Mouse (Mus musculus) erythroblast, embryonic 14.5 days (primary cell): Measurements from ENCODE around the gene Syt5.

Source experiments
- GATA1 ChIP-seq: IDR thresholded peaks from 2 replicates; pipeline ENCODE4 v1.6.1; 2012; ENCODE audit warnings: low read length, inconsistent platforms, mixed read lengths
- TAL1 ChIP-seq: IDR thresholded peaks from 3 replicates; pipeline ENCODE4 v1.6.1; 2012; ENCODE audit warnings: low read length, inconsistent platforms, mixed read lengths

DNA sequence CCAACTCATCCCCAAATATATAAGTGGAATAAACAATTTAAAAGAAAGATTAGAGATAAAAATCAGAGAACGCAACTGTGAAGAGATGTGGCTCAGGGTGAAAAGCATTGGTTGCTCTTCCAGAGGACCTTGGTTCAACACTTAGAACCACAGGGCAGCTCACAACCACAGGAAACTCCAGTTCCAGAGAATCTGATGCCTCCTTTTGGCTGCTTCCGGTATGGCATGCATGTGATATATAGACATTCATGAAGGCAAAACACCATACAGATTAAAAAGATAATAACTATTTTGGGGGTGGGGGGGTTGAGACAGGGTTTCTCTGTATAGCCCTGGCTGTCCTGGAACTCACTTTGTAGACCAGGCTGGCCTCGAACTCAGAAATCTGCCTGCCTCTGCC lies 15.3 kb upstream of the Syt5 start:
- TF ChIP-seq TAL1: no peak
- no peak for TF ChIP-seq GATA1
